Mouse (Mus musculus): ENCODE results near the gene Phf5a. TPM values are rescaled to one million over a fixed set of nuclear protein-coding genes. Genes with fewer than 3 reads are reported as not detected.

Gene Phf5a
- polyA plus RNA-seq, 1 experiment from 2014 or later: 138 TPM

DNA sequence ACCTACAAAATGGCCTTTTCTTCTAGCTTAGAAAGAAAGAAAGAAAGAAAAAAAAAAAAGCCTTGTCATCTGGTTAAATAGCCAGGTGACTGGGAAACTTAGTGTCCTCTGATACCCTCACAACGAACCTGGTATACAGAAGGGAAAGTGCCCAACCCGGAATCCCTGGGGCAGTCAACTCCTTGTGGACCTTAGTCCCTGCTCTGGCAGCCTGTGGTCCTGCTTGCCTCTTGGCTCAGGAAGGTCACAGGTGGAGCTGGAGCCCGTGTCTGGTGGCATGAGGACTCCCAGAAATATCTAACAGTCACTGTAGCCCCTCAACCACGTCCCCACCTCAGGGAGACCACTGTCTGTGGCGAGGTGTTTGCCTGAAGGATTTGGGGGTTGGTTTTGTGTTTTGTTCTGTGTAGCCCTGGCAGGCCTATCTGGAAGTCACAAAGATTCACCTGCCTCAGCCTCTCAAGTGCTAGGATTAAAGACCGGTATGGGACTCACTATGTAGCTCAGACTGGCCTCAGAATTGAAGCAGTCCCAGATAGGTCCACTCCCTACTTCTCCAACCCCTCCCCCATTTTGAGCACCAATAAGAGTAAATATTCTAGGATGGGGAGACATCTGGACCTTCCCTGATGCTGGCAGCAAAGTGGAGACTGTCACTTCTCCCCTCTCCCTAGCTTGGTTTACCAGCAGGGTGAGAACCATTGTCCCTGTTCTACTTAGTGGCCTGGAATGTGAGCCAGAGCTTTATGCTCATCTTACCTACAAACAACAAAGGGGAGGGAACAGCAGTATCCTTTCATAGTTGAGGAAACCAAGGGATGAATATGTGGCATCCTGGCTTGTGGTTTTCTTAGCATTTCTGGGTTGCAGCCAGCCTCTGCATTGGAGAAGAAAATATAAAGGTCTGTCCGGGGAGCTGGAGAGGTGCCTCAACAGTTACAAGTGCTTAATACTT is 34.5 kb downstream of the Phf5a start:
- Histone ChIP-seq H3K4me1 (ENCODE audit: control insufficient read depth, insufficient read depth, low read length) (peaks cover 18% of the 10 kb centered on the region), H3K27me3 (replicated peaks; ENCODE audit: control insufficient read depth, insufficient read depth, low read length) (no peaks in the 10 kb centered on the region), H3K27ac (replicated peaks; ENCODE audit: low read depth, low read length) (peak overlapping the region; percentile 71; the same call in 1 of the 2 replicates), H3K9me3 (ENCODE audit: control insufficient read depth, low read length) (no peaks in the 10 kb centered on the region), H3K4me2 (ENCODE audit: low read depth, low read length) (peak overlapping the region; percentile 69), H3K9ac (ENCODE audit: low read depth, low read length) (no peak overlapping the region), H3K4me3 (ENCODE audit: low read depth, low read length) (no peak overlapping the region), H3K36me3 (ENCODE audit: control insufficient read depth, insufficient read depth, low read length) (no peaks in the 10 kb centered on the region)
- 43% methylated on average over 7 of the region's 7 CpGs for WGBS
- ATAC-seq (ENCODE audit: low read depth) (no peak), DNase-seq (ENCODE audit: low spot score) (no peak)

- Histone ChIP-seq H3K4me2 (ENCODE audit: low read depth, low read length) (peak overlapping the region; percentile 69), H3K27me3 (replicated peaks; ENCODE audit: control insufficient read depth, insufficient read depth, low read length) (no peaks in the 10 kb centered on the region), H3K27ac (replicated peaks; ENCODE audit: low read depth, low read length) (peak overlapping the region; percentile 71), H3K9ac (ENCODE audit: low read depth, low read length) (peak overlapping the region; percentile 67), H3K9me3 (ENCODE audit: control insufficient read depth, low read length) (no peaks in the 10 kb centered on the region), H3K36me3 (ENCODE audit: control insufficient read depth, insufficient read depth, low read length) (no peaks in the 10 kb centered on the region), H3K4me3 (ENCODE audit: low read depth, low read length) (peak overlapping the region; percentile 39), H3K4me1 (ENCODE audit: control insufficient read depth, insufficient read depth, low read length) (peaks cover 18% of the 10 kb centered on the region)
- ATAC-seq (ENCODE audit: low read depth) (peak; percentile 91), DNase-seq (ENCODE audit: low spot score) (peak; percentile 91)
- 2% methylated on average over 25 of the region's 33 CpGs for WGBS
Observed at GRCm38 (mm10) chr15:81836124-81836821, 35.4 kb downstream of the Phf5a start.

DNA sequence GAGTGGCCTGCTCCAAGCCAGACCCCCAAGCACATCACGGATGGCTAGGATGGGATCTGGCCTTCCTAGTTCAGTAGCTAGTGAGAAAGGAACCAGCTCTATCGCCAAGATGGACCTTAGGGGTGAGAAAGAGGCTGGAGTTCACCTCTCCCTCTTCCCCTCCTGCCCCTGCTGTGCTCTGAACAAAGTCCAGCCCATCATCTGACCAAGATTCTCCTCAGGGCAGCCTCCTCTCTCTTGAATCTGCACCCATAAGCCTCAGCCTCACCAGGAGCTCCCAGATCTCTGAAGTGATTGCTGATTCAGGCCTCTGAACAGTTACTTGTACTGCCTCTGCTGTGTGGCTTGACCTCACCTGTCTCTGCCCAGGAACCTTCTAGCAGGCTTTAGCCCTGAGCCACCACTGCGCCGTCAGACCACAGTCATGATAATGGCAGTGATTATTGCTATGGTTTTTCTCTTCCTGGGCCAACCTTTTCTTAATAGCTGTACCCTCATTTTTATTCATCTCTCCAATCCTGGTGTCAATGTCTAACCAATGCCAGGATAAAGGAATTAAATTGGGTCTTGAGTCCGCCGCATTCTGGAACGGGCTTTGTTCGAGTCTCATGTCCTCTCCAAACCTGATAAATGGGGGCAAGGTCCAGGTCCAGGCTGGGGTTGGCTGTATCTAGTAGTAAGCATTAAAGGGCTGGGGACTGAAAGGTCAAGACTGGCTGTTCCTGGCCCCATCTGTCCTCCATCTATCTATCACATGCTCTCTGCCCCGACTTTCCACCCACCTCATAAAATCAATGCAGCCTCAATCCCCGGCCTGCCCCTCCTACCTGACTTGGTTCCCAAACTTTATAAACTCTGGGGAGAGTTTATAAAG is 36.5 kb downstream of the Phf5a start:
- Histone ChIP-seq H3K4me1 (ENCODE audit: control insufficient read depth, insufficient read depth, low read length) (peaks cover 18% of the 10 kb centered on the region), H3K27ac (replicated peaks; ENCODE audit: low read depth, low read length) (peak overlapping the region; percentile 71; the same call in 1 of the 2 replicates), H3K4me3 (ENCODE audit: low read depth, low read length) (no peak overlapping the region), H3K9ac (ENCODE audit: low read depth, low read length) (peak overlapping the region; percentile 67; the same call in 1 of the 2 replicates), H3K4me2 (ENCODE audit: low read depth, low read length) (peak overlapping the region; percentile 69), H3K27me3 (replicated peaks; ENCODE audit: control insufficient read depth, insufficient read depth, low read length) (no peaks in the 10 kb centered on the region), H3K9me3 (ENCODE audit: control insufficient read depth, low read length) (no peaks in the 10 kb centered on the region), H3K36me3 (ENCODE audit: control insufficient read depth, insufficient read depth, low read length) (no peaks in the 10 kb centered on the region)
- 75% methylated on average over 10 of the region's 10 CpGs for WGBS
- ATAC-seq (ENCODE audit: low read depth): no peak
- no peak for DNase-seq (ENCODE audit: low spot score)

DNA sequence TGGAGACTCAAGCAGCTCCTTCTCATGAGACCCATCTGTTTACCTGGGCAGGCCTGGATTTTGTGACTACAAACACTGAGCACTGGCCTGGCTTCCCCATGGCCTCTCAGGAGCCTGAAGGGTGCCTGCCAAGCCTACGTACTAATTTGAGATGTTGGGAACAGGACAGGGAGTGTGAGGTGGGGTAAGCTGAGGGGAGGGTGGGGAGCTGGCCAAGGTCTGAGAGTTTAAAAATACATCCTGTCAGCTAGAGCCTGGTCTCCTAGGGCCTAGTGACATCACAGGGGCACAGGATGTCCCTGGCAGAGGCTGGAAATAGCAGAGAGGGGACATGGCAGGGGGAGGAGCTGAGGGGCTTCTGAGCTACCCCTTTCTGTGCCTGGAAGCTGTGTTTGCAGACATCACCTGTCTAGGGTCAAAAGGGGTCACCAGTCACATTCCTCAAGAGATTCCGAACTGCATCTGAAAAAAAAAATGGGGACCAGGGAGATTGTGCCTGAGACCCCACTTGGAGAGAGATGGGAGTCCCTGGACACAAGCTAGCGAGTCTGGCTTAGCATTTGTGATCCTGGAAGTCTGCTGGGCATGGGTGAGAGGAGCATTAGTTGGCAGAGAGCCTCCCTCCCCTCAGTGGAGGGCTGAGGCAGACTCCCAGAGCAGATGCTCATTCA is 37.4 kb downstream of the Phf5a start:
- Histone ChIP-seq H3K9me3 (ENCODE audit: control insufficient read depth, low read length) (no peaks in the 10 kb centered on the region), H3K4me3 (ENCODE audit: low read depth, low read length) (no peak overlapping the region), H3K4me2 (ENCODE audit: low read depth, low read length) (no peak overlapping the region), H3K27ac (replicated peaks; ENCODE audit: low read depth, low read length) (no peak overlapping the region), H3K27me3 (replicated peaks; ENCODE audit: control insufficient read depth, insufficient read depth, low read length) (no peaks in the 10 kb centered on the region), H3K9ac (ENCODE audit: low read depth, low read length) (no peak overlapping the region), H3K36me3 (ENCODE audit: control insufficient read depth, insufficient read depth, low read length) (no peaks in the 10 kb centered on the region), H3K4me1 (ENCODE audit: control insufficient read depth, insufficient read depth, low read length) (peaks cover 18% of the 10 kb centered on the region)
- WGBS: 42% methylated on average over 3 of the region's 3 CpGs
- ATAC-seq (ENCODE audit: low read depth) (no peak), DNase-seq (ENCODE audit: low spot score) (no peak)

- no peaks in the 10 kb centered on the region for H3K9me3 ChIP-seq (ENCODE audit: control insufficient read depth, low read length)
- H3K4me2 ChIP-seq (ENCODE audit: low read depth, low read length): no peak overlapping the region
- H3K27me3 ChIP-seq (replicated peaks; ENCODE audit: control insufficient read depth, insufficient read depth, low read length): no peaks in the 10 kb centered on the region
- no peak overlapping the region for H3K27ac ChIP-seq (replicated peaks; ENCODE audit: low read depth, low read length)
- DNase-seq (ENCODE audit: low spot score) (no peak), ATAC-seq (ENCODE audit: low read depth) (no peak)
- H3K4me3 ChIP-seq (ENCODE audit: low read depth, low read length): no peak overlapping the region
- WGBS: 62% methylated on average over 4 of the region's 4 CpGs
- H3K4me1 ChIP-seq (ENCODE audit: control insufficient read depth, insufficient read depth, low read length): peaks cover 18% of the 10 kb centered on the region
- H3K9ac ChIP-seq (ENCODE audit: low read depth, low read length): no peak overlapping the region
- no peaks in the 10 kb centered on the region for H3K36me3 ChIP-seq (ENCODE audit: control insufficient read depth, insufficient read depth, low read length)
Observed at GRCm38 (mm10) chr15:81833481-81833880, 38.2 kb downstream of the Phf5a start.

GRCm38 (mm10) chr15:81832219-81832618 is 39.5 kb downstream of the Phf5a start:
- Histone ChIP-seq H3K27ac (replicated peaks; ENCODE audit: low read depth, low read length) (no peak overlapping the region), H3K9me3 (ENCODE audit: control insufficient read depth, low read length) (no peaks in the 10 kb centered on the region), H3K4me2 (ENCODE audit: low read depth, low read length) (no peak overlapping the region), H3K27me3 (replicated peaks; ENCODE audit: control insufficient read depth, insufficient read depth, low read length) (no peaks in the 10 kb centered on the region), H3K9ac (ENCODE audit: low read depth, low read length) (no peak overlapping the region), H3K4me3 (ENCODE audit: low read depth, low read length) (no peak overlapping the region), H3K36me3 (ENCODE audit: control insufficient read depth, insufficient read depth, low read length) (peaks cover 3% of the 10 kb centered on the region), H3K4me1 (ENCODE audit: control insufficient read depth, insufficient read depth, low read length) (peaks cover 13% of the 10 kb centered on the region)
- ATAC-seq (ENCODE audit: low read depth): no peak
- 92% methylated on average over 3 of the region's 3 CpGs for WGBS
- no peak for DNase-seq (ENCODE audit: low spot score)

GRCm38 (mm10) chr15:81831136-81831825 is 40.4 kb downstream of the Phf5a start:
- Histone ChIP-seq H3K4me1 (ENCODE audit: control insufficient read depth, insufficient read depth, low read length) (peaks cover 9% of the 10 kb centered on the region), H3K9me3 (ENCODE audit: control insufficient read depth, low read length) (no peaks in the 10 kb centered on the region), H3K36me3 (ENCODE audit: control insufficient read depth, insufficient read depth, low read length) (peaks cover 13% of the 10 kb centered on the region), H3K27ac (replicated peaks; ENCODE audit: low read depth, low read length) (no peak overlapping the region; the same call in 1 of the 2 replicates), H3K27me3 (replicated peaks; ENCODE audit: control insufficient read depth, insufficient read depth, low read length) (no peaks in the 10 kb centered on the region), H3K9ac (ENCODE audit: low read depth, low read length) (0 out of 2 replicates have a peak overlapping the region, but pooled peaks have one; percentile 19), H3K4me3 (ENCODE audit: low read depth, low read length) (no peak overlapping the region), H3K4me2 (ENCODE audit: low read depth, low read length) (peak overlapping the region; percentile 16)
- 16% methylated on average over 24 of the region's 24 CpGs for WGBS
- ATAC-seq (ENCODE audit: low read depth): peak; percentile 89
- peak; percentile 94 for DNase-seq (ENCODE audit: low spot score)
